Mouse (Mus musculus) hindbrain, embryonic 10.5 days (tissue): Measurements from ENCODE around the gene Plin4. TPM values are rescaled to one million over a fixed set of nuclear protein-coding genes. Genes with fewer than 3 reads are reported as not detected.
"Not testable (repeated sequence)": the region's sequence is repeated elsewhere in the genome, so short reads cannot be mapped to it uniquely, and the experiment has no call there.

ENCODE experiments used
- DNase-seq: peaks from one replicate; pipeline ENCODE4 v3.0.0-alpha.2; 2017; ENCODE audit warnings: low spot score
- H3K27ac ChIP-seq: fragments of 300-500 bp; sonication (generic); 2 replicates; pipeline ENCODE4 v1.5.1; 2016; ENCODE audit warnings: mild to moderate bottlenecking, moderate library complexity
- H3K27me3 ChIP-seq: fragments of 300-500 bp; sonication (generic); 2 replicates; pipeline ENCODE4 v1.6.1; 2016; ENCODE audit warnings: mild to moderate bottlenecking; ENCODE audit not compliant: poor library complexity, insufficient read depth, severe bottlenecking
- H3K36me3 ChIP-seq: fragments of 300-500 bp; sonication (generic); 2 replicates; pipeline ENCODE4 v1.6.1; 2016; ENCODE audit warnings: mild to moderate bottlenecking, moderate library complexity
- H3K4me1 ChIP-seq: fragments of 300-500 bp; sonication (generic); replicated peaks from 2 replicates; pipeline ENCODE4 v1.6.1; 2016; ENCODE audit warnings: mild to moderate bottlenecking
- H3K4me3 ChIP-seq: fragments of 300-500 bp; sonication (generic); 2 replicates; pipeline ENCODE4 v1.5.1; 2016; ENCODE audit warnings: mild to moderate bottlenecking, moderate library complexity
- H3K9me3 ChIP-seq: fragments of 300-500 bp; sonication (generic); 2 replicates; pipeline ENCODE4 v1.6.1; 2016; ENCODE audit warnings: mild to moderate bottlenecking, moderate library complexity
- WGBS: fragments of 180-500 bp; shearing (Covaris S2); methylation state at CpG from one replicate; pipeline ENCODE4 v1.1.7; 2016; 5-methylcytosine and 5-hydroxymethylcytosine counted together
- polyA plus RNA-seq: library from polyadenylated mRNA; unstranded; fragments of >200 nt; fragmentation: Nextera tagmentation; extraction: Ambion mirVana; gene quantifications from 2 replicates; pipeline ENCODE4 v1.2.1, GENCODE M21; 2016

Plin4 gene
- polyA plus RNA-seq, 1 experiment from 2014 or later: 0.04 TPM

DNA sequence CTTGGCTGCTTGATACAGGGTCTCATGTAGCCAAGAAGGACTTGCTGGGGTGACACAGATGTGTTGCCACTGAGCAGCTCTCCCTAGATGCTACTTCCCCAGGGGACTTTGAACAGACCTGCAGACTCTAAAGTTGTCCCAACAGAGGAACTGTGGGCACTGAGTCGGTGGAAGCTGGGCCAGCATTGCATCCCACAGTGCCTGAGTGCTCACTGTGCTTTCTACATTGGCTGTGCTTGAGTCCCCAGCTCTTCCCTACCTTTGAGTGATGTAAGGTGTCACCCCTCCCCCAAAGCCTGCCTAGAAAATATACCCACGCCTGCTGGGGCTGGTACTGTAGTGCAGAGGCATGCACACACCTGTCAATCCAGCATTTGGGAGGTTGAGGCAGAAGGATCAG lies 1.9 kb downstream of the Plin4 start:
- Histone ChIP-seq H3K4me1 (peaks cover 2% of the 10 kb centered on the region), H3K9me3 (no peaks in the 10 kb centered on the region), H3K4me3 (no peak overlapping the region), H3K27ac (no peak overlapping the region), H3K27me3 (no peaks in the 10 kb centered on the region), H3K36me3 (peaks cover 29% of the 10 kb centered on the region)
- no peak for DNase-seq
- WGBS: 64% methylated on average over 2 of the region's 2 CpGs

DNA sequence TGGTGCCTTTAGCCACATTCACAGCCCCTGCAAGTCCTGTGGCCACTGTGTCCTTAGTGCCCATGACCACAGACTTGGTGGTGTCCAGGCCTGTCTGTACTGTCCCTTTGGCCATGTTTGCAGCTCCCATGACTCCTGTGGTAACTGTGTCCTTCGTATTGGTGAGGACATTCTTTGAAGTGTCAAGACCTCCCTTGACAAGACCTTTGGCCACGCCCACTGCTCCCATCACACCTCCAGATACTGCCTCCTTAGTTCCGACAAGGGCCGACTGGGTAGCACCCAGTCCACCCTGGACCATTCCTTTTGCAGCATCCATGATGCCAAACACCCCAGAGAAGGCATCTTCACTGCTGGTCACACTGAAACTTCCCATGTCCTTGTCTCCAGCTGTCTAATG lies 2.6 kb downstream of the Plin4 start:
- Histone ChIP-seq H3K9me3 (no peaks in the 10 kb centered on the region), H3K27ac (no peak overlapping the region), H3K36me3 (peaks cover 37% of the 10 kb centered on the region), H3K4me3 (no peak overlapping the region), H3K4me1 (no peaks in the 10 kb centered on the region), H3K27me3 (no peaks in the 10 kb centered on the region)
- DNase-seq: no peak
- 81% methylated on average over 4 of the region's 4 CpGs for WGBS

DNA sequence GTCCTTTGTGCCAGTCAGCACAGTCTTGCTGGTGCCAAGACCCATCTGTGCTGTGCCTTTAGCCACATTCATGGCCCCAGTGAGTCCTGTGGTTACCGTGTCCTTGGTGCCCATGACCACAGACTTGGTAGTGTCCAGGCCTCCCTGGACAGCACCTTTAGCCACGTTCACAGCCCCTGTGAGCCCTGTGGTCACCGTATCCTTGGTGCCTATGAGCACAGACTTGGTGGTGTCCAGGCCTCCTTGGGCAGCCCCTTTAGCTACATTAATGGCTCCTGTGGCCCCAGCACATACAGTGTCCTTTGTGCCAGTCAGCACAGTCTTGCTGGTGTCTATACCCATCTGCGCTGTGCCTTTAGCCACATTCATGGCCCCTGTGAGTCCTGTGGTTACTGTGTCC lies 3.2 kb downstream of the Plin4 start:
- H3K4me3 ChIP-seq, H3K9me3 ChIP-seq, H3K27me3 ChIP-seq, H3K27ac ChIP-seq, DNase-seq, H3K4me1 ChIP-seq: not testable (repeated sequence)
- H3K36me3 ChIP-seq: peaks cover 42% of the 10 kb centered on the region
- WGBS: 95% methylated on average over 4 of the region's 4 CpGs

DNA sequence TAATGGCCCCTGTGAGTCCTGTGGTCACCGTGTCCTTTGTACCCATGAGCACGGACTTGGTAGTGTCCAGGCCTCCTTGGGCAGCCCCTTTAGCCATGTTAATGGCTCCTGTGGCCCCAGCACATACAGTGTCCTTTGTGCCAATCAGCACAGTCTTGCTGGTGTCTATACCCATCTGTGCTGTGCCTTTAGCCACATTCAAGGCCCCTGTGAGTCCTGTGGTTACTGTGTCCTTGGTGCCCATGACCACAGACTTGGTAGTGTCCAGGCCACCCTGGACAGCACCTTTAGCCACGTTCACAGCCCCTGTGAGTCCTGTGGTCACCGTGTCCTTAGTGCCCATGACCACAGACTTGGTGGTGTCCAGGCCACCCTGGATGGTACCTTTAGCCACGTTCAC lies 4.8 kb downstream of the Plin4 start:
- H3K27ac ChIP-seq, DNase-seq, H3K4me1 ChIP-seq, H3K4me3 ChIP-seq, H3K27me3 ChIP-seq, H3K9me3 ChIP-seq: not testable (repeated sequence)
- whole genome bisulfite sequencing: 95% methylated on average over 3 of the region's 5 CpGs
- peaks cover 58% of the 10 kb centered on the region for H3K36me3 ChIP-seq

DNA sequence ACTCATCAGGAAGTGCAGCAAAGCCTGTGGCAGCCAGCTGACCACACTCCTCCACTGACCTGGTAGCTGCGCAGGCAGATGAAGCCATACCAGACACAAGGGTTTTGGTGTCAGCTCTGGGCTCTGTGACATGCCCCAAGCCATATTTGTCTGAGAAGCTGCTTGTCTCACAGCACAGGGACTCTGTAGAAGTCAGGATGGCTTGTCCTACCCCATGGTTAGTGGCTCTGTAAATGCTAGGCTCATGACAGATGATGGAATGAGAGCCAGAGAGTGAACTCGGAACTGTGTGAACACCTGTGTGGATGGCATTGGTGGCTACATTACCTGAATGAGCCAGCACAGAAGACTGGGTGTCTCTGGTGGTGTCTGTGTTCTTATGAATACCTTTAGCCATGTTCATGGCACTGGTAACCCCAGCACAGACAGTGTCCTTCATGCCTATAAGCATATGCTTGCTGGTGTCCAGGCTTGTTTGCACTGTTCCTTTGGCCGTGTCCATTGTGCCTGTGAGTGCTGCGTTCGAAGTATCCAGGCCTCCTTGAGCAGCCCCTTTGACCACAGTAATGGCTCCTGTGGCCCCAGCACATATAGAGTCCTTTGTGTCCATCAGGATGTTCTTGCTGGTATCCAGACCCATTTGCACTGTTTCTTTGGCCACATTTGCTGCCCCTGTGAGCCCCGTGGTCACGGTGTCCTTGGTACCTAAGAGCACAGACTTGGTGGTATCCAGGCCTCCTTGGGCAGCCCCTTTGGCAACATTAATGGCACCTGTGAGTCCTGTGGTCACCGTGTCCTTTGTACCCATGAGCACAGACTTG lies 5.9 kb downstream of the Plin4 start:
- WGBS: 96% methylated on average over 8 of the region's 8 CpGs
- DNase-seq: no peak
- peaks cover 64% of the 10 kb centered on the region for H3K36me3 ChIP-seq
- no peaks in the 10 kb centered on the region for H3K27me3 ChIP-seq
- no peaks in the 10 kb centered on the region for H3K4me1 ChIP-seq
- no peaks in the 10 kb centered on the region for H3K9me3 ChIP-seq
- no peak overlapping the region for H3K27ac ChIP-seq
- H3K4me3 ChIP-seq: no peak overlapping the region

DNA sequence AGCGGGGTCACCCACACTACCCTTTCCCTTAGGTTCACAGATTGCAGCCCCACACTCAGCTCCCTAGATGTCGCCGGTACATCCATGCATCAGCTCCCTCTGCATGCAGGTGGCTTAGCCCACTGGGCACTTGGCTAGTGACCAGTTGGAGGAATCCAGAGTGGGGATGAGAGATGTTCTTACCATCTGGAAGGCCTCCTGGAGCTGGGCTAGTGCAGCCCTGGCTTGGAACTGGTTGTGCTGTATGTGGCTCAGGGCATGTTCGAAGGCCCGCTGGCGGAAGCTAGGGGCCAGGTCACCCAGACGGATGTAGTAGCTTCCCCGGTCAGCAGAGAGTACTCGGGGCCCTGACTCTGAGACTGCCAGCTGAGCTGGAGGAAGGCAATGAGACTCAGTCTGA lies 6.7 kb downstream of the Plin4 start:
- H3K27me3 ChIP-seq: no peaks in the 10 kb centered on the region
- H3K36me3 ChIP-seq: peaks cover 67% of the 10 kb centered on the region
- no peaks in the 10 kb centered on the region for H3K9me3 ChIP-seq
- no peak for DNase-seq
- 94% methylated on average over 9 of the region's 9 CpGs for WGBS
- no peaks in the 10 kb centered on the region for H3K4me1 ChIP-seq
- H3K4me3 ChIP-seq: no peak overlapping the region
- no peak overlapping the region for H3K27ac ChIP-seq

DNA sequence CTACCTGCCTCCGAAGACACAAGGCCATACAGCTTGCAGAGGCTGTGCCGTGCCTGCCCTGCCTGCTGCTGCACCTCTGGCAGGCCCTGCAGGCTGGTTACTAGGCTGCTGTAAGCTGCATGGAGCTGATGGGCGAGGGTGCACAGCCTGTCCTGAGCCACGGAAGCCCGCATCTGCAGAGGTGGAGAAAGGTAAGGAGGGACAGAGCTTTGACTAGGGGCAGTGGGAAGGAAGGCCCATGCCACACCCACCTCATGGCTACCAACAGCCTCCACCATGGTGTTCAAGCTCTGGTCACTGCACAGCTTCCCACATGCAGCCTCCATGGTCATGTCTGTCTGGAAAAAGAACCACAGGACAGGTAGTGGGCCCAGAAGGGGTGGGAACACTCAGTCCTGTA lies 7.4 kb downstream of the Plin4 start:
- WGBS: 94% methylated on average over 5 of the region's 5 CpGs
- no peak overlapping the region for H3K27ac ChIP-seq
- no peak for DNase-seq

DNA sequence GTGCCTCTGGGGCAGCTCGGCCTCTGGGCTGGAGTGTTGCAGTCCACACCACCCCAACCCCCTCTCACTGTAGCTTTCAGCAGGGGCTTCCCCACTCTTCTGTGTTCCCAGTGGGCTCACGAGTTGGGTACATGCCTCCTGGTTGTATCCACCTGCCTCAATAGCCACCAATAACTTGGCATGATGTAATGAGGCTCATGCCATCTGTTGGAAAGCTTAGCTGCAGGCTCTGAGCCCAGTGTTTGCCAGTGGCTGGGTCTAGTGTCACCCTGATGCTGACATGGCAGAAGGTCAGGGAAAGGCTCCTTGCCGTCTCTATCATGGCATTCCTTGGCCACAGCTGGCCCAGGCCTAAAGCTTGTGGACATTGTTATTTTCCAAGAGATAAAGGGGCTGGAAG lies 8.8 kb downstream of the Plin4 start:
- no peaks in the 10 kb centered on the region for H3K4me1 ChIP-seq
- no peak overlapping the region for H3K27ac ChIP-seq
- peaks cover 84% of the 10 kb centered on the region for H3K36me3 ChIP-seq
- H3K4me3 ChIP-seq: no peak overlapping the region
- WGBS: 91% methylated on average over 3 of the region's 3 CpGs
- no peaks in the 10 kb centered on the region for H3K9me3 ChIP-seq
- no peak for DNase-seq
- no peaks in the 10 kb centered on the region for H3K27me3 ChIP-seq

More for the DNA sequence above, 7.4 kb downstream of the Plin4 start:
- Histone ChIP-seq H3K27me3 (no peaks in the 10 kb centered on the region), H3K9me3 (no peaks in the 10 kb centered on the region), H3K36me3 (peaks cover 74% of the 10 kb centered on the region), H3K4me3 (no peak overlapping the region), H3K4me1 (no peaks in the 10 kb centered on the region)

DNA sequence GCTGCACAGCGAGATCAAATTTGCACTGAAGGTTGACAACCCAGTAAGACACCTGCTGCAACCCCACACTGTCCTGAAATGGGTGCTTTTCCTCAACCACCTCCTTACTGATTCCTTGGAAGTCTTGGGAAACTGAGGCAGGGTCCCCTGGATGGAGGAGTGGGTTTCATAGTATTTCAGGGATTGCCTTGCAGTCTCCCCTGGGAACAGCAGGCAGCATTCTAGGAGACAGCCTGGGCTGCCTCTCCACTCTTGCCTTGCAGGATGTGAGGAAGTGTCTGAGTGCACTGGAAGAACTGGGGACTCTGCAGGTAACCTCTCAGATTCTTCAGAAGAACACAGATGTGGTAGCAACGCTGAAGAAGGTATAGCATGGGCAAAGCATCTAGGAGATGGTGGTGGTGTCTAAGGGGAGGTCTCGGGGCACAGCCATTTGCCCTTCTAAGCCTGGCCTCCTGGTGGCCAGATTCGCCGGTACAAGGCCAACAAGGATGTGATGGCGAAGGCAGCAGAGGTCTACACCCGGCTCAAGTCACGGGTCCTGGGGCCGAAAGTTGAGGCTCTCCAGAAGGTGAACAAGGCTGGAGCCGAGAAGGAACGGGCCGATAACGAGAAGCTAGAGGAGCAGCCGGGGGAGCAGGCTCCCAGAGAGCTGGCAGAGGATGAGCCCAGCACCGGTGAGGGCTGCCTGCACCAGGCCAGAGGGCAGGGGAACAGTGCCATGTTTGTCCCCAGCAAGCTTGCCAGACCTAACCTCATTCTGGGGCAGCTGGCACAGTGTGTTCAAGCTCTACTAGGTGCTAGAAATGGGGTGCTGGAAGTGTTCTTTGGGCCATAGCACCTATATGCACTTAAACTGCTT lies 10.7 kb downstream of the Plin4 start:
- Histone ChIP-seq H3K36me3 (peaks cover 98% of the 10 kb centered on the region), H3K27me3 (no peaks in the 10 kb centered on the region), H3K27ac (no peak overlapping the region), H3K4me3 (no peak overlapping the region), H3K4me1 (no peaks in the 10 kb centered on the region), H3K9me3 (no peaks in the 10 kb centered on the region)
- DNase-seq: no peak
- 91% methylated on average over 15 of the region's 15 CpGs for WGBS

DNA sequence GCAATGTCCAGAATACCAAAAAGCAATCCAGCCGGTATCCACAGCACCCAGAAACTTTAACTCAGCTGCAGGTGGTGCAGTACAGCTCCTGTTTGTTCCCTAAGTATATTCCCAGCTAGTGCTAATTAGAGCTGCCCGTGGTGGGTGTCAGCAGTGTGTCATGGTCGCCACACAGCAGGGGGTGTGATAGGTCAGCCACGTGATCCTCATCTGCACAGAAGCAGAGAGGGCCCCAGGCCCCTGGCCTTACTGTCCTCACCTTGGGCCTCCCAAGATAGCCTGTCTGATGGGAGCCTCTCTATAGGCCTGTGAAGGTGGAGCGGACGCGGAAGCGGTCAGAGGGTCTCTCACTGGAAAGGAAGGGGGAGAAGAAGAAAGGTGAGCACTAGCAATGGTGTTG lies 11.4 kb downstream of the Plin4 start:
- DNase-seq: no peak
- WGBS: 94% methylated on average over 8 of the region's 8 CpGs
- Histone ChIP-seq H3K27ac (no peak overlapping the region), H3K36me3 (peaks cover 98% of the 10 kb centered on the region), H3K9me3 (no peaks in the 10 kb centered on the region), H3K27me3 (no peaks in the 10 kb centered on the region), H3K4me1 (no peaks in the 10 kb centered on the region), H3K4me3 (no peak overlapping the region)

DNA sequence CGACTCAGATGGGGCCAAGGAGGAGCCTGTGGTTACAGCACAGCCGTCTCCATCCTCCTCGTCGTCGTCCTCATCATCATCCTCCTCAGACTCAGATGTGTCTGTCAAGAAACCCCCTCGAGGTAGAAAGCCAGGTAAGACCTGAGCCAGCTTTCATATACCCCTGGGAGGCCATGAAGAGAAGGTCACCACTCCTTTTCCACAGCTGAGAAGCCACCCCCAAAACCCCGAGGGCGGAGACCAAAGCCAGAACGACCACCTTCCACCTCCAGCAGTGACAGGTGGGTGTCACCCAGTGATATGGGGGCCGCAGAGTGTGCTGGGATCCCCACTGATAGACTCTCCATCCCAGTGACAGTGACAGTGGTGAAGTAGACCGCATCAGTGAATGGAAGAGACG lies 12.7 kb downstream of the Plin4 start:
- 91% methylated on average over 12 of the region's 12 CpGs for WGBS
- Histone ChIP-seq H3K9me3 (no peaks in the 10 kb centered on the region), H3K27ac (no peak overlapping the region), H3K27me3 (no peaks in the 10 kb centered on the region), H3K4me1 (no peaks in the 10 kb centered on the region), H3K36me3 (peaks cover 92% of the 10 kb centered on the region), H3K4me3 (no peak overlapping the region)
- DNase-seq: no peak

DNA sequence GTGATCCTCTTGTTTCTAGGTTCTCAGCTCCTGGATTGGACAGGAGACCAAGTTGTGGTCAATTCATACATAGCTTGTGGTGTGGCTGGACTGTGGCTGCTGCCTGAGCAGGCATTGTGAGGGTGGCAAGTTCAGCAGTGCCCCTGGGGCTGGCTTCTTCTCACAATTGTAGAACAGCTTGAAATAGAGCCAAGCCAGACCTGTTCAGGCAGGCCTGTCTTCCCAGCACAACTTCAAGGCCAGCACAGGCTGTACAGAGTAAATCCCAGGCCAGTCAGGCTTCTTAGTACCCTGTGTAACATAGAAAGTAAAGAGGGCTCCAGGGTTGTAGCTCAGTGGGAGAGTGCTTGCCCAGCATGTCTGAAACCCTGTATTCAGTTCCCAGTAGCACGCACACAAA lies 16.8 kb downstream of the Plin4 start:
- WGBS: 88% methylated on average over 1 of the region's 1 CpGs
- no peak for DNase-seq
- no peaks in the 10 kb centered on the region for H3K27me3 ChIP-seq
- H3K36me3 ChIP-seq: peaks cover 85% of the 10 kb centered on the region
- H3K4me3 ChIP-seq: no peak overlapping the region
- no peaks in the 10 kb centered on the region for H3K4me1 ChIP-seq
- no peak overlapping the region for H3K27ac ChIP-seq
- no peaks in the 10 kb centered on the region for H3K9me3 ChIP-seq

DNA sequence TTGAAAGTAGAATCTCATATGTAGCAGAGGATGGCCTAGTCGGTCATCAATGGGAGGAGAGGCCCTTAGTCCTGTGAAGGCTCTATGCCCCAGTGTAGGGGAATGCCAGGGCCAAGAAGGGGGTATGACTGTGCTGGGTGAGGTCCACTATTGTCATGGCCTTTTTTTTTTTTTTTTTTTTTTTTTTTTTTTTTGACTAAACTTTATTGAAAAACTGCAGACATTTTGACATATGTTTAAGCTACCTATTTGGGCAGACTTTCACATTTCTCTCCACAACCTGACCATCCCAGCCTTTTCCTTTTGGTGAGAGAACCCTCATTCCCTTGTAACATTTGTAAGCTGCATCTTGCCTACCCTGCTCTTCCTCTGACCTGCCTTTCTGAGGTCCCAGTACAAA lies 17.3 kb downstream of the Plin4 start:
- H3K27ac ChIP-seq: no peak overlapping the region
- no peak for DNase-seq
- H3K27me3 ChIP-seq: no peaks in the 10 kb centered on the region
- no peaks in the 10 kb centered on the region for H3K4me1 ChIP-seq
- no peak overlapping the region for H3K4me3 ChIP-seq
- 95% methylated on average over 1 of the region's 1 CpGs for WGBS
- H3K9me3 ChIP-seq: no peaks in the 10 kb centered on the region
- peaks cover 85% of the 10 kb centered on the region for H3K36me3 ChIP-seq
